Mouse (Mus musculus) liver, adult 2 months (tissue): ENCODE results near the gene Zfp106.

Experiments used
- CTCF ChIP-seq: fragments of 200-500 bp; IDR thresholded peaks from 2 replicates; pipeline ENCODE4 v1.5.1; 2011; ENCODE audit warnings: low read depth, low read length, control low read depth
- POLR2A ChIP-seq: fragments of 200-500 bp; IDR thresholded peaks from 2 replicates; pipeline ENCODE4 v1.6.1; 2011; ENCODE audit warnings: low read length, control low read depth; ENCODE audit not compliant: insufficient read depth; ENCODE audit errors: extremely low read depth

GRCm38 (mm10) chr2:120575978-120576377 is 12.3 kb upstream of the Zfp106 start:
- no peak for TF ChIP-seq CTCF
- no peak for TF ChIP-seq POLR2A
